Mouse (Mus musculus) liver, embryonic 16.5 days (tissue): ENCODE data around the gene Cep162. TPM values are rescaled to one million over a fixed set of nuclear protein-coding genes. Genes with fewer than 3 reads are reported as not detected.

Experiments
- ATAC-seq: fragments of 200-750 bp; cut with Nextera tagmentation; 2 replicates; pipeline ENCODE4 v1.8.0; 2017; ENCODE audit warnings: low read depth, mild to moderate bottlenecking, moderate number of reproducible peaks, moderate library complexity
- H3K27ac ChIP-seq: fragments of 300-500 bp; sonication (generic); 2 replicates; pipeline ENCODE4 v1.5.1; 2014; ENCODE audit warnings: mild to moderate bottlenecking, low read length
- H3K27me3 ChIP-seq: fragments of 300-500 bp; sonication (generic); 2 replicates; pipeline ENCODE4 v1.6.1; 2014; ENCODE audit warnings: low read depth, low read length, mixed read lengths; ENCODE audit not compliant: control insufficient read depth, insufficient read depth
- H3K36me3 ChIP-seq: fragments of 300-500 bp; sonication (generic); 2 replicates; pipeline ENCODE4 v1.6.1; 2014; ENCODE audit warnings: mild to moderate bottlenecking; ENCODE audit not compliant: control insufficient read depth, insufficient read depth
- H3K4me1 ChIP-seq: fragments of 300-500 bp; sonication (generic); 2 replicates; pipeline ENCODE4 v1.6.1; 2014; ENCODE audit warnings: low read depth, low read length, mixed read lengths; ENCODE audit not compliant: control insufficient read depth
- H3K4me2 ChIP-seq: fragments of 300-500 bp; sonication (generic); 2 replicates; pipeline ENCODE4 v1.6.1; 2014; ENCODE audit warnings: low read depth, low read length, mixed read lengths
- H3K4me3 ChIP-seq: fragments of 300-500 bp; sonication (generic); 2 replicates; pipeline ENCODE4 v1.5.1; 2014; ENCODE audit warnings: low read depth, mild to moderate bottlenecking, low read length
- H3K9ac ChIP-seq: fragments of 300-500 bp; sonication (generic); 2 replicates; pipeline ENCODE4 v1.6.1; 2014; ENCODE audit warnings: low read depth, low read length
- H3K9me3 ChIP-seq: fragments of 300-500 bp; sonication (generic); replicated peaks from 2 replicates; pipeline ENCODE4 v1.6.1; 2016; ENCODE audit warnings: low read length; ENCODE audit not compliant: control insufficient read depth
- WGBS: fragments of 180-500 bp; shearing (Covaris S2); extraction: QIAGEN DNeasy Blood & Tissue Kit; methylation state at CpG from one replicate; pipeline ENCODE4 v1.1.7; 2014; ENCODE audit not compliant: insufficient replicate concordance; 5-methylcytosine and 5-hydroxymethylcytosine counted together
- polyA plus RNA-seq: library from polyadenylated mRNA; unstranded; fragments of >200 nt; fragmentation: Nextera tagmentation; extraction: Ambion mirVana; gene quantifications from 2 replicates; pipeline ENCODE4 v1.2.1, GENCODE M21; 2015

Gene Cep162
- polyA plus RNA-seq, 1 experiment from 2014 or later, result 1.7 TPM

DNA sequence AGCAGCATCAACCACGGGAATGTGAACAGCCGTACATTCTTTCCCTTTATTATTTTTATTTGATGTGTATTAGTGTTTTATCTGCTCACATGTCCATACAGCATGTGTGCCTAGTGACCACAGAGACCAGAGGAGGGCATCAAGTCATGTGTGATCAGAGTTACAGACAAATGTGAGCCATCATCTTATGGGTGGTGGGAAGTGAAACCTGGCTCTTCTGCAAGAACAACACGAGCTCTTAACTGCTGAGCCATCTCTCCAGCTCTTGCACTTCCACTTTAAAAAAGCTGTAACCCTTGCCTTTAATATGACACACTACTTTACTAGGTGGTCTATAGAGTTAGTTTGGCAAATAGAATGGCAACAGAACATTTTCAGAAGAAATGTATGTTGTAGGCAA, 83.8 kb downstream of the Cep162 start:
- Histone ChIP-seq H3K9me3 (no peaks in the 10 kb centered on the region), H3K4me3 (no peak overlapping the region), H3K27ac (no peak overlapping the region), H3K27me3 (no peaks in the 10 kb centered on the region), H3K9ac (no peak overlapping the region), H3K36me3 (no peaks in the 10 kb centered on the region), H3K4me2 (no peak overlapping the region), H3K4me1 (no peaks in the 10 kb centered on the region)
- 53% methylated on average over 3 of the region's 3 CpGs for WGBS
- no peak for ATAC-seq

GRCm38 (mm10) chr9:87170891-87171290, 84.4 kb downstream of the Cep162 start:
- Histone ChIP-seq H3K4me2 (no peak overlapping the region), H3K36me3 (no peaks in the 10 kb centered on the region), H3K4me1 (no peaks in the 10 kb centered on the region), H3K4me3 (no peak overlapping the region), H3K9me3 (no peaks in the 10 kb centered on the region), H3K27ac (no peak overlapping the region), H3K27me3 (no peaks in the 10 kb centered on the region), H3K9ac (no peak overlapping the region)
- 61% methylated on average over 3 of the region's 3 CpGs for WGBS
- ATAC-seq, result no peak

GRCm38 (mm10) chr9:87169144-87169543, 86.2 kb downstream of the Cep162 start:
- H3K4me2 ChIP-seq, result no peak overlapping the region

GRCm38 (mm10) chr9:87168051-87168450, 87.3 kb downstream of the Cep162 start:
- Histone ChIP-seq H3K4me2 (no peak overlapping the region), H3K4me3 (no peak overlapping the region)
- no peak for ATAC-seq

More at GRCm38 (mm10) chr9:87169144-87169543, 86.2 kb downstream of the Cep162 start:
- no peaks in the 10 kb centered on the region for H3K9me3 ChIP-seq
- H3K27ac ChIP-seq, result no peak overlapping the region
- H3K36me3 ChIP-seq, result no peaks in the 10 kb centered on the region
- no peak for ATAC-seq
- H3K27me3 ChIP-seq, result no peaks in the 10 kb centered on the region
- no peaks in the 10 kb centered on the region for H3K4me1 ChIP-seq
- H3K4me3 ChIP-seq, result no peak overlapping the region
- WGBS, result 75% methylated on average over 12 of the region's 12 CpGs
- no peak overlapping the region for H3K9ac ChIP-seq

DNA sequence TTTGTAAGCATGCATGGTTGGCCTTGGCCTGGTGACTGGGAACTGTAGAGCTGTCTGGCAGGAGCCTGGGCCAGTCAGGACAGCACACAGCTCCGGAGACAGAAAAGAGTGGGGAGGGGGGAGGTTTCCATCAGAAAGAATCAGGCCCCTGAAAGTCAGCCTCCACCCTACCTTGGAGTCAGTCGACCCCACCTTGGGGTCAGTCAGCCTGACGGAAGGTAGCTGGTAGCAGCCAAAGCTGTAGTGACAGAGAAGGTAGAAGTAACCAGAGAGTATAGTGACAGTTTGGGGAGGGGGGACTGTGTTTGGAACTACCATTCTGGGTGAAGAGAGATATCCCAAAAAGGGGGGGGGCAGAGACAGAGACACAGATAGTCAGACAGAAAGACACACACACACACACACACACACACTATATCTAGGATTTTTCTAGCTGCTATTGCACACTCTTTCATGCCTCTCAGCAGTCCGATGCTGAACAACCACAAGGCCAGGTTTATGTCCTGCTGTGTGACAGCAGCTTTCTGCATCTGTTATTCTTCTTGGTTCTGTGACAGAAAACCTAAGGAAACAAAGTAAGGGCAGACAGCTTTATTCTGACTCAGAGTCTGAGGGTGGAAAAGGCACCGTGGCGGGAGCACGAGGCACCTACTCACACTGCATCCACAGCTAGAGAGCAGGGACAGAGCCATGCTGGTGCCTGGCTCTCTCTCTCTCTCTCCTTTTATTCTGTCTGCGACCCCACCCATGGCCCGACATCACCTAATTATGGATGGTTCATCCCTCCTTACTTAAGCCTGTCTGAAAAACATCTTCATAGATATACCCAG, 88.1 kb downstream of the Cep162 start:
- H3K36me3 ChIP-seq, result no peaks in the 10 kb centered on the region
- no peaks in the 10 kb centered on the region for H3K9me3 ChIP-seq
- no peaks in the 10 kb centered on the region for H3K4me1 ChIP-seq
- ATAC-seq, result no peak
- no peaks in the 10 kb centered on the region for H3K27me3 ChIP-seq
- no peak overlapping the region for H3K4me2 ChIP-seq
- no peak overlapping the region for H3K27ac ChIP-seq
- no peak overlapping the region for H3K9ac ChIP-seq
- 66% methylated on average over 9 of the region's 9 CpGs for WGBS
- H3K4me3 ChIP-seq, result no peak overlapping the region

More at GRCm38 (mm10) chr9:87168051-87168450, 87.3 kb downstream of the Cep162 start:
- H3K9ac ChIP-seq, result no peak overlapping the region
- H3K27ac ChIP-seq, result no peak overlapping the region
- H3K4me1 ChIP-seq, result no peaks in the 10 kb centered on the region
- WGBS, result 42% methylated on average over 3 of the region's 3 CpGs
- no peaks in the 10 kb centered on the region for H3K9me3 ChIP-seq
- H3K27me3 ChIP-seq, result no peaks in the 10 kb centered on the region
- H3K36me3 ChIP-seq, result no peaks in the 10 kb centered on the region

- Histone ChIP-seq H3K36me3 (no peaks in the 10 kb centered on the region), H3K4me1 (no peaks in the 10 kb centered on the region), H3K9ac (no peak overlapping the region), H3K9me3 (no peaks in the 10 kb centered on the region), H3K27me3 (no peaks in the 10 kb centered on the region), H3K4me3 (no peak overlapping the region), H3K4me2 (no peak overlapping the region), H3K27ac (no peak overlapping the region)
- WGBS, result 63% methylated on average over 4 of the region's 4 CpGs
- no peak for ATAC-seq
These were observed 92.8 kb downstream of the Cep162 start for GRCm38 (mm10) chr9:87162559-87162958.

GRCm38 (mm10) chr9:87152641-87153325, 102.6 kb downstream of the Cep162 start:
- 68% methylated on average over 1 of the region's 1 CpGs for WGBS
- ATAC-seq, result no peak
- H3K9ac ChIP-seq, result no peak overlapping the region
- no peaks in the 10 kb centered on the region for H3K27me3 ChIP-seq
- H3K9me3 ChIP-seq, result no peaks in the 10 kb centered on the region
- no peak overlapping the region for H3K4me3 ChIP-seq
- no peaks in the 10 kb centered on the region for H3K36me3 ChIP-seq
- no peak overlapping the region for H3K4me2 ChIP-seq
- no peaks in the 10 kb centered on the region for H3K4me1 ChIP-seq
- H3K27ac ChIP-seq, result no peak overlapping the region

DNA sequence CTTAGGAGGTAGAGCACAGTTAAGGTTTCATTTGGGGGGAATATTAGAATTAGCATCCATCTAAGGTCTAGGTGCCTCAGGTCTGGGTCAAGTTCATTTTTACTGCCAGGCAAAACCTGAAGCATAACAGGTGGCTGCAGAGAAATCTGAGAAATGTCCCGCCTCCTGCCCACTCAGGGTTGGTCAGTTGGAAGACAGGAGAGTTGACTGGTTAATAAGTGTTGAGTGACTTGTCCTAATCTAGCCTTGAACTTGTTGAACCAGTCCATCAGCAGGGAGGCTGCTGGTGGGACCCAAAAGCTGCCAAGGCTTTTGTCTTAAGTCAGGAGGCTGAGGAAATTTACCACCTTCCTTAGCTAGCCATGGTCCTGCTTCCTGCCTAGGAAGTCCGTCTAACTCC, 107.4 kb downstream of the Cep162 start:
- ATAC-seq, result no peak
- Histone ChIP-seq H3K27ac (no peak overlapping the region), H3K9me3 (no peaks in the 10 kb centered on the region), H3K4me1 (no peaks in the 10 kb centered on the region; the same call in 1 of the 2 replicates), H3K27me3 (peaks cover 22% of the 10 kb centered on the region), H3K4me2 (no peak overlapping the region), H3K36me3 (no peaks in the 10 kb centered on the region), H3K4me3 (no peak overlapping the region), H3K9ac (no peak overlapping the region)
- WGBS, result 47% methylated on average over 2 of the region's 2 CpGs

- Histone ChIP-seq H3K4me1 (no peaks in the 10 kb centered on the region; the same call in 1 of the 2 replicates), H3K9ac (no peak overlapping the region), H3K36me3 (no peaks in the 10 kb centered on the region), H3K4me2 (no peak overlapping the region), H3K4me3 (no peak overlapping the region), H3K9me3 (no peaks in the 10 kb centered on the region), H3K27me3 (peaks cover 22% of the 10 kb centered on the region), H3K27ac (no peak overlapping the region)
- ATAC-seq, result no peak
- WGBS, result 61% methylated on average over 4 of the region's 4 CpGs
These were observed 108.9 kb downstream of the Cep162 start for GRCm38 (mm10) chr9:87146400-87146799.
